Mouse (Mus musculus): ENCODE measurements around the gene Wdr20. TPM values are rescaled to one million over a fixed set of nuclear protein-coding genes. Genes with fewer than 3 reads are reported as not detected.
"Not testable (repeated sequence)": the region's sequence is repeated elsewhere in the genome, so short reads cannot be mapped to it uniquely, and the experiment has no call there.

Gene Wdr20
- total RNA-seq, 2 experiments from 2014 or later: 28.2 to 32.0 TPM

- intact Hi-C loops (cut with DNase I): no loop called here
- DNase-seq: no peak
Observed at GRCm38 (mm10) chr12:110707451-110707850, 30.3 kb upstream of the Wdr20 start.

DNA sequence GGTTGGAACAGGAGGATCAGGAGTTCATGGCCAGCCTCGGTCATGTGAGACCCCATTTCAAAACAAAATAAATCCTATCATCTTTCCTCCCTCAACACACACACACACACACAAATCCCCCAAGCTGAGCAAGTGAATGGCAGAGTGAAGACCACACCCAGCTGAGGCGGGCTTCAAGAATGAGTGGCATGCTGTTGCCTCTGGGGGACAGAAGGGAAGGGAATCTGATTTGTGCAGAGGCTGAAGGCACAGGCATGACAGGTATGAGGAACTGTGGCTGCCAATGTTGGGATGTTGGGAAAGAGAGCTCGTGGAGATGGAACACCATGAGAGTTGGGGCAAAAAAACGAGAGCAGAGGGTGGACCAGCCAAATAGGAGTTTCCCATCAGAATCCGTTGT, 26.5 kb upstream of the Wdr20 start:
- intact Hi-C loops (cut with DNase I): no loop called here
- DNase-seq: no peak

DNA sequence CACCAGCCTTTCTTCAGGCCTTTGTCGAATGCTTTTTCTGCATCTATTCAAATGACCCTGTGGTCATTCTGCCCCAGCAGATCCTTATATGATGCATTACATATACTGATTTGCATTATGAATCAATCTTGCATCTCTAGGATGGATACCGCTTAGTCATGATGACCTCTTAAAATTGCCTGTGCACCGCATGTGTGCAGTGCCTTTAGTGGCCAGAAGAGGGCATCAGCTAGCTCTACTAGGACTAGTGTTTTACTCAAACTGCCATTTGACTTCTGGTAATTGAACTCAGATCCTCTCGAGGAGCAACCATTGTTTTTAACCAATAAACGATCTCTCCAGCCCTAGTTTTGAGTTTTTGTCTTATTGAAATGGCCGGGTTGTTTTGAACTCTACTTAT, 24.0 kb upstream of the Wdr20 start:
- no peak for DNase-seq
- intact Hi-C loops (cut with DNase I): no loop called here

DNA sequence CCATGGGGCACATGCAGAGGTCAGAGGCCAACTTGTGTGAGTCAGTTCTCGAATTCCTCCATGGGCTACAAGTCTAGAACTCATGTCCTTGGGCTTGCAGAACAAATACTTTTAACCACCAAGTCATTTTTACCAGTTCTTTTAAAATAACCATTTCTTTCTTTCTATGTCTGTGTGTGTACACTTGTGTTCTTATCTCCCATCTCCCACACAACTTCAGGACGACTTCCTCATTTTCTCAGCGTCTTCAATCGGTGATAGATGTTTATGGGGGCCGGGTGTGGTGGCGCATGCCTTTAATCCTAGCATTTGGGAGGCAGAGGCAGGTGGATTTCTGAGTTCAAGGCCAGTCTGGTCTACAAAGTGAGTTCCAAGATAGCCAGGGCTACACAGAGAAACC, 23.5 kb upstream of the Wdr20 start:
- DNase-seq: no peak
- intact Hi-C loops (cut with DNase I): no loop called here

DNA sequence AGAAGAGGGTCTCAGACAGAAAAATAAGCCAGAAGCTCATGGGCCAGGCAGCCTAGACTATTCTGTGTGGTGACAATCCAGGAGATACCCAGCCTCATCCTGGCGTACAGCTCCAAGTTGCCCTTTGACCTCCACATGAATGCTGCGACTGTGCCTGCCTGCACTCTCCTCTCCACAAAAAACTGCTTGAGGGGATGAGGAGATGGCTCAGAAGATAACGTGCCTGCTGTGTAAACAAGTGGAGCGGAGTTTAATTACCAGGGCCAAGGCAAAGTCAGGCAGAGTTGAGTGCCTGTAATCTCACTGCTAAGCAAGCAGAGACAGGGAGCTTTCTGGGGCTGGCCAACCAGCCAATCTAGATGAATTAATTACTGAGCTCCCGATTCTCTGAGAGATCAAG, 21.7 kb upstream of the Wdr20 start:
- no peak for DNase-seq
- intact Hi-C loops (cut with DNase I): no loop called here

GRCm38 (mm10) chr12:110725051-110725450, 12.7 kb upstream of the Wdr20 start:
- no peak for DNase-seq
- intact Hi-C loops (cut with DNase I): no loop called here

- DNase-seq: no peak
- intact Hi-C loops (cut with DNase I): no loop called here
Observed at GRCm38 (mm10) chr12:110725489-110725888, 12.3 kb upstream of the Wdr20 start.

- no peak for DNase-seq
- intact Hi-C loops (cut with DNase I): no loop called here
Observed at GRCm38 (mm10) chr12:110726428-110726827, 11.3 kb upstream of the Wdr20 start.

DNA sequence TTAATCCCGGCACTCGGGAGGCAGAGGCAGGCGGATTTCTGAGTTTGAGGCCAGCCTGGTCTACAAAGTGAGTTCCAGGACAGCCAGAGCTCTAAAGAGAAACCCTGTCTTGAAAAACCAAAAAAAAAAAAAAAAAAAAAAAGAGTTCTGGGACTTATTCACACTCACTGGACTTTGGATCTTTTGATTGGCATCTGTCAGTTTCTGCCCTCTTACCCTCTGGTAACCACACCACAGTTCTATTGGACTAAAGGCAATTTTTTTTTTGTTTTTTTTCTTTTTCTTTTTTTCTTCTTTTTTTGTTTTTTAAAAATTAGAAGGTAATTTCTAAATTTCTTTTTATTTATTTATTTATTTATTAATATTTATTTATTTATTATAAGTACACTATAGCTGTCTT, 4.5 kb upstream of the Wdr20 start:
- DNase-seq; intact Hi-C loops (cut with DNase I): not testable (repeated sequence)

DNA sequence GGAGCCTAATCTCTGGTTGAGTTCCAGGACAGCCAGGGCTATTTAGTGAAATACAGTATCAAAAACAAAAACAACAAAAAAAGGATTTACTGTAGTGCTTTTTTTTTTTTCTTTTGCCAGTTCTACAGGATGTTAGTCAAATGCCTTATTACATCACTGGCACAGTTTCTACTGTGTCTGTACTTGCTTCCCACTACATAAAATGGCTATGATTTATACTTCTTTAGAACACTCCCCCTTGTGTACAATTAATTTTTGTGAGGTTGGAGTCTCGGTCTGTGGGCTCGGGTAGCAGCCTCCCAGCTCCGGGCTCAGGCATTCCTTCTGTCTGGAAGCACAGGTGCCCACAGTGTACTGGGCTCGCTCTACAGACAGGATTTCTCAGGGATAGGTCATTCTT, 1.1 kb upstream of the Wdr20 start:
- intact Hi-C loops (cut with DNase I): loop anchor here (2.0 kb wide), 1 partner anchor 106 kb away; no protein-coding TSS in a partner anchor

GRCm38 (mm10) chr12:110738158-110738921, 596 bp downstream of the Wdr20 start:
- intact Hi-C loops (cut with DNase I): loop anchor here (2.0 kb wide), 2 partner anchors 36 to 42 kb away; no protein-coding TSS in a partner anchor
- DNase-seq: peak in 1 of 2 experiments; percentile 37

More for the DNA sequence above, 1.1 kb upstream of the Wdr20 start:
- DNase-seq: no peak

DNA sequence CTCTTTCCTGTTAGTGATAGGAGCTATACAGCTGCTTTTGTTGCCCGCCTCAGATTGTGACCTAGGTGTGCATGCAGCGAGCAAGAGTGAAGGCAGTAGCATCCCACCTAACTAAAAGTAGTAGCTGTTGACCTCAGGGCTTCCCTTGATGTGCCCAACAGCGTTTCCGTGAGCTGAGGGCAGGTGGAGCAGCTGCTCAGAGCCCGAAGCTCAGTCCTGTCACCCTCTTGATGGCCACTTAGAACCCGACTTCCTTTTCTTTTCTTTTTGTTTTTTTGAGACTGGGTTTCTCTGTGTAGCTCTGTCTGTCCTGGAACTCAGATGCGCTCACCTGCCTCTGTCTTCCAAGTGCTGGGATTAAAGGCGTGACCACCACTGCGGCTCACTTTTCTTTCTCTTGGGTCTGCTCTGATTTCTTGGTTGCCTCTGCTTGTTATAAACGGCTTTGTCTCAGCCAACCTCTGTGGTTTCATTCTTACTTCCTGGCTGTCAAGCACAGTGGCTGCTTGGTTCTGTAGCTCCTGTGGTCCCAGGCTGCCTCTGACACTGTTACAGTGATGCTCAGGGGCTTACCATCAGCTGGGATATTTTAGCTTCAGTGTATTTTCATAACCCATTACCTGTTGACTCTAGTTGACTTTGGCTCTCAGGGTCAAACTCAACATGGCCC, 13.2 kb downstream of the Wdr20 start:
- no peak for DNase-seq
- intact Hi-C loops (cut with DNase I): no loop called here

- intact Hi-C loops (cut with DNase I): no loop called here
- no peak for DNase-seq
Observed at GRCm38 (mm10) chr12:110752703-110753102, 15.0 kb downstream of the Wdr20 start.

DNA sequence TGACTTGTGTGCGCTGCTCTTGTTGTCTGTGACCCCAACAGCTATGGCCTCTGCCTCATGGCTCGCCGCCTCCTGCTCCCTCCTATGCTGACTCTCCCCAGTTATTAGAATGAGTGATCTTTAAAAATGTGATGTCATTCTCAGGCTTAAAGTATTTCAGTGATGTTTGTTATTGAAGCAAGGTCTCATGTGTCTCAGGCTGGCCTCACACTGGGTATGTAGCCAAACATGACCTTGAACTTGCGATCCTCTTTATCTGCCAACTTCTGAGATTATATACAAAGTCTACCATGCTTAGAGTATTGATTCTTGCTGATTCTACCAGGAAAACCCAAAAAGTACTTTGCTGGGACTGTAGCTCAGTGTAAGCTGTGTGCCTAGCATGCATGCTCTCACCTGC, 16.2 kb downstream of the Wdr20 start:
- no peak for DNase-seq
- intact Hi-C loops (cut with DNase I): no loop called here

- DNase-seq: no peak
Observed at GRCm38 (mm10) chr12:110757161-110757560, 19.4 kb downstream of the Wdr20 start.

GRCm38 (mm10) chr12:110758932-110759331, 21.2 kb downstream of the Wdr20 start:
- no peak for DNase-seq
- intact Hi-C loops (cut with DNase I): no loop called here

More at GRCm38 (mm10) chr12:110757161-110757560, 19.4 kb downstream of the Wdr20 start:
- intact Hi-C loops (cut with DNase I): no loop called here

- intact Hi-C loops (cut with DNase I): no loop called here
- DNase-seq: no peak
Observed at GRCm38 (mm10) chr12:110762321-110762720, 24.6 kb downstream of the Wdr20 start.

- DNase-seq: no peak
- intact Hi-C loops (cut with DNase I): no loop called here
Observed at GRCm38 (mm10) chr12:110764531-110764930, 26.8 kb downstream of the Wdr20 start.

DNA sequence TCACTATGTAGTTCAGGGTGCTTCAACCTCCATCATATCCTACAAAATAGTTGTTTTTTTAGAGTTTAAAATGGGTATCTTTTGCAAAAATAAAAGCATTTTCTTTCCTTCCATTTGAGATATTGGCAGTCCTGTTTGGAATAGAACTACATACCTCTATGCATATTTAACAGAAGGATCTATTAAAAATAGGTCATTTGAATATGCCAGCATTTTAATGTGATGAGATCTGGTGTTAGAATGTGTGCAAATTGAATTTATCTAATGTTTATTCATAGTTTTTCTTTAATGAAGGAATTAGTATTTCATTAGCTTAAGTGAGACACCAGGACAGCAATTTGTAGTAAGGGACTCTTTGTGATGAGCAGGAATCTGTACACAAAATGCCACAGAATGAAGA, 30.8 kb downstream of the Wdr20 start:
- intact Hi-C loops (cut with DNase I): no loop called here
- no peak for DNase-seq

DNA sequence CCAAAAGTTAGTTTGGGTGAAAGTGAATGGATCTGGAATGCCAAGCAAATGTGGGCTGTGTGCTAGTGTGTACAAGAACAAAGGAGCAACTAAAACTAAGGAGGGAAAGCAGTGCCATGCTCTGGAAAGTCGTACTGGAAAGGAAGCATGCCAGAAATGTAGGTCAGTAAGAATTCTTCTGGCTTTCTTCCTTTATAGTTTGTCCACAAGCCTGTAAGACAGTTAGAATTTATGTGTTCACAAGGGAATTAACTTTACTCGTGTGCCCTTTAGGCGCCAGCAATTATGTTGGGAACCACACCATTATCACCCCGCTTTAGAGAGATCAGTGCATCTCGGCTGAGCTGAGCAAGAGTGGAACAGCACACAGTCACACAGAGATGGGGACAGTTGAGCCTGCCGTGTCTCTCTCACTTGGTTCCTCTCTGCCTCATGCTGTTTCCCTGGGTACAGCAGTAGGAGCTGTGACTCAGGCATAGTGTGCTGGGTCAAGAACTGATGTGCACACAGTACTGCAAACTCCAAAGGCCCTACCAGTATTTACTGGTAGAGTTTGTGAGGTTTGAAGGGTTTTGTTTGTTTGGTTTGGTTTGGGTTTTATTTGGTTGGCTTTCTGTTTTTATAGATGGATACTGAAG, 32.0 kb downstream of the Wdr20 start:
- no peak for DNase-seq
- intact Hi-C loops (cut with DNase I): no loop called here

DNA sequence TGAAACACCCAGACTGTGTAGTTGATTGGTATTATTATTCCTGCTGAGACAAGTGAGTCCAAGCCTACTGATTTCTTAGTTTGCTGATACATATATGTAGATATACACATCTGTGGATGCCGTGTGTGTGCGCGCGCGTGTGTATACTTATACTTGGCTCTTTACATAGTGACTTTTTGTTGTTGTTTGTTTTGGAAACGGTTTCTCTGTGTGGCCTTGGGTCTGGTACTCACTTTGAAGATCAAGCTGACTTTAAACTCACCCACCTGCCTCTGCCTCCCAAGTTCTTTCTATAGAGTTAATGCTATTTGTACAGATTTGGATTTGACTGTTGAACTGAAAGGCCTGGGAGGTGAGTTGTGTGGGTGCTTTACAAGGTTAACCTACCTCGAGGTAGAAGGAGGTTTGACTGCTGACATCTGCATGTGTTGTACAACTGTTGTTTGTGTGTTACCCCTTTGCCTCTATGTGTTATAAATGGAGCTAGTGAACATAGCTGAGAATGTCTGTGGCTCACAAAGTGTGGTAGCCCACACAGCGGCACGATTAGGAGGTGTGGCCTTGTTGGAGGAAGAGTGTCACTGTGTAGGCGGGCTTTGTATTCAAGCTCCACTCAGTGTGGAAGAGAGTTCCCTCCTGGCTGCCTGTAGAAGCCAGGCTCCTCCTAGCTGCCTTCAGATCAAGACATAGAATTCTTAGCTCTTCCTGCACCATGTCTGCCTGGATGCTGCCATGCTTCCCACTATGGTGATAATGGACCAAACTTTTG, 32.9 kb downstream of the Wdr20 start:
- DNase-seq: no peak

More for the DNA sequence above, 32.9 kb downstream of the Wdr20 start:
- intact Hi-C loops (cut with DNase I): no loop called here
